Mouse (Mus musculus) midbrain, postnatal 0 days (tissue): ENCODE measurements around the gene Gatc. TPM values are rescaled to one million over a fixed set of nuclear protein-coding genes. Genes with fewer than 3 reads are reported as not detected.
A peak's percentile ranks its signal among the peaks of the same experiment; 100 is the strongest.

Experiments
- ATAC-seq: fragments of 200-750 bp; cut with Nextera tagmentation; 2 replicates; pipeline ENCODE4 v1.8.0; 2017; ENCODE audit warnings: moderate number of reproducible peaks, mild to moderate bottlenecking, moderate TSS enrichment, moderate library complexity; ENCODE audit not compliant: low FRiP score
- DNase-seq: peaks from one replicate; pipeline ENCODE4 v3.0.0-alpha.2; 2015; ENCODE audit warnings: low spot score
- H3K27ac ChIP-seq: fragments of 300-500 bp; sonication (generic); 2 replicates; pipeline ENCODE4 v1.5.1; 2014; ENCODE audit warnings: low read depth, mild to moderate bottlenecking, low read length, mixed read lengths
- H3K27me3 ChIP-seq: fragments of 300-500 bp; sonication (generic); 2 replicates; pipeline ENCODE4 v1.6.1; 2014; ENCODE audit warnings: low read length, control low read depth, mixed read lengths; ENCODE audit not compliant: insufficient read depth
- H3K36me3 ChIP-seq: fragments of 300-500 bp; sonication (generic); 2 replicates; pipeline ENCODE4 v1.6.1; 2014; ENCODE audit warnings: low read length, control low read depth, mixed read lengths; ENCODE audit not compliant: insufficient read depth
- H3K4me1 ChIP-seq: fragments of 300-500 bp; sonication (generic); 2 replicates; pipeline ENCODE4 v1.6.1; 2014; ENCODE audit warnings: mild to moderate bottlenecking, control low read depth, antibody characterized with exemption, low read length, mixed read lengths; ENCODE audit not compliant: insufficient read depth
- H3K4me2 ChIP-seq: fragments of 300-500 bp; sonication (generic); 2 replicates; pipeline ENCODE4 v1.6.1; 2014; ENCODE audit warnings: low read depth, mild to moderate bottlenecking, low read length, mixed read lengths; ENCODE audit not compliant: poor library complexity, severe bottlenecking
- H3K4me3 ChIP-seq: fragments of 300-500 bp; sonication (generic); 2 replicates; pipeline ENCODE4 v1.5.1; 2014; ENCODE audit warnings: low read depth, mild to moderate bottlenecking, low read length, moderate library complexity
- H3K9ac ChIP-seq: fragments of 300-500 bp; sonication (generic); replicated peaks from 2 replicates; pipeline ENCODE4 v1.6.1; 2014; ENCODE audit warnings: mild to moderate bottlenecking, low read length, moderate library complexity, mixed read lengths; ENCODE audit not compliant: poor library complexity, severe bottlenecking
- H3K9me3 ChIP-seq: fragments of 300-500 bp; sonication (generic); 2 replicates; pipeline ENCODE4 v1.6.1; 2016; ENCODE audit warnings: low read length, control low read depth
- CTCF ChIP-seq: IDR thresholded peaks from 2 replicates; pipeline ENCODE4 v1.5.1; 2016; ENCODE audit warnings: antibody characterized with exemption, mild to moderate bottlenecking
- WGBS: fragments of 180-500 bp; shearing (Covaris S2); extraction: QIAGEN DNeasy Blood & Tissue Kit; methylation state at CpG from one replicate; pipeline ENCODE4 v1.1.7; 2014; 5-methylcytosine and 5-hydroxymethylcytosine counted together
- polyA plus RNA-seq: library from polyadenylated mRNA; unstranded; fragments of >200 nt; fragmentation: Nextera tagmentation; extraction: Ambion mirVana; gene quantifications from 2 replicates; pipeline ENCODE4 v1.2.1, GENCODE M21; 2015
- total RNA-seq: library from RNA; depleted of rRNA; stranded (reverse); fragments of >200 nt; gene quantifications from 2 replicates; pipeline ENCODE4 v1.2.3, GENCODE M21; 2014

Gene Gatc
- total and polyA plus RNA-seq, 2 experiments from 2014 or later = 27.8 to 42.4 TPM

DNA sequence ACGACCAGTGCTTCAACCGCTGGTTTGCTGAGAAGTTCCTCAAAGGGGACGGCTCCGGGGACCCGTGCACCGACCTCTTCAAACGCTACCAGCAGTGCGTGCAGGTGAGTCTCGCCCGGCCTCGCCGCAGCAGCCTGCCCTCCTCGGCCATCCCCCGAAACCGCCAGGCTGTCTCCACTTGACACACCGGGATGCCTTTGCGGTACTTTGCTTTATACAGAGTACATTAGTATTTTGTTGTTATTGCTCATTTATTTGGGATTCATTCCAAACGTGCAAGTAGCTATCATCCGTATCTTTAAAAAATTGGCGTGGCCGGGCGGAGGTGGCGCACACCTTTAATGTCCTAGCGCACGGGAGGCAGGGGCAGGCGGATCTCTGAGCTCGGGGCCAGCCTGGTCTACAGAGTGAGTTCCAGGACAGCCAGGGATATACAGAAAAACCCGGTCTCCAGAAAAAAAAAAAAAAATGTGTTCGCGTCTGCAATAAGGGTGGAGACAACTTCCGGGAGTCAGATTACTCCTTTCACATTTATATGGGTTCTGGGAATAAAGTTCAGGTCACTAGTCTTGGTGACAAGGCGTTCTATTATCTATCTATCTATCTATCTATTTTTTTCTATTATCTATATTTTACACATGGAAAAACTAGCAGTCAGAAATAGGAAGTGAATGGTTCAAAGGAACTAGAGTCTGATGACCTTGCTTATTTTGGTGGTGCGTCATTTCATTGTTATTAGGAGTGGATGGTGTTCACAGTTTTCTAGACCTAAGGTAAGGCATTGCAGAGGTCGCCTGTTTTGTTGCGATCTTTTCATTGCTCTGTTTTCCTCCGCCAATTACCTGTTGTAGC lies 562 bp upstream of the Gatc start:
- H3K27me3 ChIP-seq = no peaks in the 10 kb centered on the region
- H3K4me3 ChIP-seq = peak overlapping the region; percentile 90
- TF ChIP-seq CTCF = no peak
- no peaks in the 10 kb centered on the region for H3K9me3 ChIP-seq
- H3K4me2 ChIP-seq = peak overlapping the region; percentile 69
- WGBS = 12% methylated on average over 36 of the region's 36 CpGs
- H3K36me3 ChIP-seq = peaks cover 28% of the 10 kb centered on the region
- DNase-seq (no peak), ATAC-seq (no peak)
- H3K9ac ChIP-seq = peak overlapping the region; percentile 90
- H3K27ac ChIP-seq = peak overlapping the region; percentile 81
- H3K4me1 ChIP-seq = peaks cover 5% of the 10 kb centered on the region

DNA sequence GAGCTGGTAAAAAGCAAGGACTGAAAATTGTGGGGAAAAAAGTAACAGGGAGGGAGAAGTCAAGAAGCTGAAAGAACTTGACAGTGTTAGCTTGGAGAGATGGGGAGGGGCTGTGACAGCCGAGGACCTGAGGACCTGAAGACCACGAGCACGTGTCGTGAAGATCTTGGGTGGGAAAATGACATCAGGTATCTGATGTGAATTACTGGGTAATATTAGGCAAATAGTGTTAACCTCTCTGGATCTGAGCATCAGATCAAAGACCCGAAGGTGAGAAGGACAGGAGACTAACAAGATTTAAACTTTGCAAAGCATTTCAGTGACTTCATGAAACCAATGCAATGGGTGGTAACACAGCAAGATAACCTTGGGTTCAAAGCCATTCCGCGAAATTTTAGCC lies 971 bp downstream of the Gatc start:
- Histone ChIP-seq H3K27ac (no peak overlapping the region), H3K9ac (peak overlapping the region; percentile 90; the same call in 1 of the 2 replicates), H3K27me3 (no peaks in the 10 kb centered on the region), H3K4me3 (peak overlapping the region; percentile 90), H3K4me1 (peaks cover 5% of the 10 kb centered on the region), H3K4me2 (peak overlapping the region; percentile 69), H3K9me3 (no peaks in the 10 kb centered on the region), H3K36me3 (peaks cover 33% of the 10 kb centered on the region)
- TF ChIP-seq CTCF = no peak
- WGBS = 26% methylated on average over 7 of the region's 7 CpGs
- ATAC-seq (no peak), DNase-seq (no peak)

DNA sequence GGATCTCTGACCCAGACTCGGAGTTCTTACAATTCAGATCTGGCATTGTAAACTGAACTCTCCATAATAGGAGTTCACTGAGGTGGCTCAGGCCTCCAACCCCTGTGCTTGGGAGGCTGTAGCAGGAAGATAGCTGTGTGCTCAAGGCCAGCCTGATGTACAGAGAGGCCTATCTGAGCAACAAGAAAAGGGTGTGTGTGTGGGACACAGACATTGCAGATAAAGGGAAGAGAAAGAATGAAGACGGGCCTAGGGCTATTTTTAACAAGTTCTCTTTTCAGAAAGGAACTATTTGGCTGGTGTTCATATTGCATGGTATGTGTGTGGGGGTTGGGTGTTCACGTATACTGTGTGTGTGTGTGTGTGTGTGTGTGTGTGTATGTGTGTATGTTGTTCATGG lies 7.4 kb downstream of the Gatc start:
- no peak for ATAC-seq
- H3K4me1 ChIP-seq = 0 out of 2 replicates have a peak, but pooled peaks cover 4% of the 10 kb centered on the region
- H3K27ac ChIP-seq = no peak overlapping the region
- no peak overlapping the region for H3K9ac ChIP-seq
- H3K4me2 ChIP-seq = no peak overlapping the region
- DNase-seq = no peak
- peaks cover 50% of the 10 kb centered on the region for H3K36me3 ChIP-seq
- H3K27me3 ChIP-seq = no peaks in the 10 kb centered on the region
- no peaks in the 10 kb centered on the region for H3K9me3 ChIP-seq
- no peak for TF ChIP-seq CTCF
- 85% methylated on average over 3 of the region's 3 CpGs for WGBS
- H3K4me3 ChIP-seq = no peak overlapping the region

DNA sequence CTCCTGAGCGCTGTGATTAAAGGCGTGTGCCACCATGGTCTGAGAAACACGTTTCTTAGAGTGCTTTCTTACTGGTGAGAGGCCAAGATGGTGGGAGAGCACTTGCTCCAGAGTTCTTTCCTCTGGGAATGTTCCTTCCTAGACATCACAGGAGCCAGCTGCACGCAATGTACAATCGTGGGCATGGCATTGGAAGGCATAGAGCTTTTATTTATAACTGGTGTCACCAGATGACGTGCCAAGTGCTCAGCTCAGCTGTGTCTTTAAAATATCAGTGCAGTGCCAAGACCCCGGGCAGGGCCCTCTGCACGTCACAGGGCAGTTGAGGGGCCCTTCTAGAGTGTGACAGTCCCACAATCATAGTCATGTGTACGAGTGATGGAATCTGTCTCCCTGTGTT lies 10.0 kb downstream of the Gatc start:
- no peak for TF ChIP-seq CTCF
- Histone ChIP-seq H3K4me2 (no peak overlapping the region), H3K9ac (no peak overlapping the region), H3K4me3 (no peak overlapping the region), H3K27ac (no peak overlapping the region), H3K36me3 (peaks cover 47% of the 10 kb centered on the region), H3K27me3 (no peaks in the 10 kb centered on the region), H3K4me1 (0 out of 2 replicates have a peak, but pooled peaks cover 4% of the 10 kb centered on the region), H3K9me3 (no peaks in the 10 kb centered on the region)
- ATAC-seq = no peak
- 82% methylated on average over 9 of the region's 9 CpGs for WGBS
- DNase-seq = no peak

DNA sequence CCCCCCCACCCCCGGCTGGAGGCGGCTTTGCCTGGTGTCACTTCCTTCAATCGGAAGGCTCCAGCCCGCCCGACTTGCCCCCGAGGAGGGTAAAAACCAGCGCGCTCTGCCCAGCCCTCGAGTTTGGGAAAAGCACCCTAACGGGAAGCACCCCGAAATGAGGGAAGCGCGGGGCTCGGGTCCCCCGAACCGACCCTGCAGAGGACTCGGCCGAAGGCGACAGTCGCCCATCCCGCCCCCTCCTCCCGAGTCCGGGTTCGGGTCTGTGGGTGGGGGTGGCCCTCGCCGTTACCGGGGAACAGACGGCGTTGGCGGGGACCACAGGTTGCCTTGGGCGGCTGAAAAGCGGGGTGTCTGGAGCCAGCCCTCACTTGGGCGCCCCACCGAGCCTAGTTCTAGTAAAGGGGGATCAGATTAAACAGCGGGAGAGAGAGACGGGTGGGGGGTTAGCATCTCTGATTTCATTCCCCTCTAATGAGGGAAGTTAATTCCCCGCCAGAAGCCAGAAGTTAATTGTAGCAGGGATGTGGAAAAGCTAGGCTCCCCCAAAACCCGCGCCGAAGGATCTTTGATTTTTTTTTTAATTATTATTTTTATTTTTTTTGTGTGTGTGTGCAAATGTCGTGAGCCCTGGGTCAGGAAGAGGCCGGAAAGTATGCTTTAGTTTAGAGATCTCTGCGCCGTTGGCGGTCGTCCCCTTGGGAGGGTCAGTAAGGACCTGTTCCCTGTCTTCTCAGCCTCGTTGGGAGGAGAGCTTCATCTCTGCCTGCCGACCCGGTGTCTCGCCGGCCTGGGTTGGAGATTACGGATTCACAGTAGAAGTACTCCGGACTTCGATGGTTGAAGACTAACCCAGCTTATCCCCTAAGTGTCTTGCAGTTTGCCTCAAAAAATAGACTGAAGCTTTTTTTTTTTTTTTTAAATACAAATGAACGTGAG lies 13.1 kb downstream of the Gatc start:
- H3K27ac ChIP-seq = peak overlapping the region; percentile 88
- H3K36me3 ChIP-seq = peaks cover 22% of the 10 kb centered on the region
- H3K27me3 ChIP-seq = no peaks in the 10 kb centered on the region
- ATAC-seq = peak; percentile 24; the same call in 1 of the 2 replicates
- peak overlapping the region; percentile 86 for H3K9ac ChIP-seq
- under 1% methylated on average over 51 of the region's 55 CpGs for WGBS
- H3K4me1 ChIP-seq = 0 out of 2 replicates have a peak, but pooled peaks cover 4% of the 10 kb centered on the region
- no peak for TF ChIP-seq CTCF
- peak overlapping the region; percentile 85 for H3K4me2 ChIP-seq
- DNase-seq = no peak
- no peaks in the 10 kb centered on the region for H3K9me3 ChIP-seq
- peak overlapping the region; percentile 94 for H3K4me3 ChIP-seq
